Mouse (Mus musculus) hindbrain, embryonic 13.5 days (tissue): ENCODE measurements around the gene Cbl. TPM values are rescaled to one million over a fixed set of nuclear protein-coding genes. Genes with fewer than 3 reads are reported as not detected.
"Not testable (repeated sequence)": the region's sequence is repeated elsewhere in the genome, so short reads cannot be mapped to it uniquely, and the experiment has no call there.

Experiments used
- ATAC-seq: fragments of 200-750 bp; cut with Nextera tagmentation; 2 replicates; pipeline ENCODE4 v1.8.0; 2017; ENCODE audit warnings: moderate TSS enrichment; ENCODE audit not compliant: low FRiP score
- H3K27ac ChIP-seq: fragments of 300-500 bp; sonication (generic); 2 replicates; pipeline ENCODE4 v1.5.1; 2015; ENCODE audit warnings: inconsistent platforms, mild to moderate bottlenecking, moderate library complexity
- H3K27me3 ChIP-seq: fragments of 300-500 bp; sonication (generic); 2 replicates; pipeline ENCODE4 v1.6.1; 2015; ENCODE audit warnings: mild to moderate bottlenecking, inconsistent platforms
- H3K36me3 ChIP-seq: fragments of 300-500 bp; sonication (generic); 2 replicates; pipeline ENCODE4 v1.6.1; 2015; ENCODE audit warnings: mild to moderate bottlenecking, inconsistent platforms
- H3K4me1 ChIP-seq: fragments of 300-500 bp; sonication (generic); replicated peaks from 2 replicates; pipeline ENCODE4 v1.6.1; 2015; ENCODE audit warnings: inconsistent platforms
- H3K4me2 ChIP-seq: fragments of 300-500 bp; sonication (generic); 2 replicates; pipeline ENCODE4 v1.6.1; 2015; ENCODE audit warnings: inconsistent platforms, mild to moderate bottlenecking, moderate library complexity
- H3K4me3 ChIP-seq: fragments of 300-500 bp; sonication (generic); 2 replicates; pipeline ENCODE4 v1.5.1; 2015; ENCODE audit warnings: mild to moderate bottlenecking, inconsistent platforms
- H3K9ac ChIP-seq: fragments of 300-500 bp; sonication (generic); 2 replicates; pipeline ENCODE4 v1.6.1; 2015; ENCODE audit warnings: mild to moderate bottlenecking, inconsistent platforms
- H3K9me3 ChIP-seq: fragments of 300-500 bp; sonication (generic); 2 replicates; pipeline ENCODE4 v1.6.1; 2016; ENCODE audit warnings: inconsistent platforms
- WGBS: fragments of 180-500 bp; shearing (Covaris S2); methylation state at CpG from one replicate; pipeline ENCODE4 v1.1.7; 2015; 5-methylcytosine and 5-hydroxymethylcytosine counted together
- polyA plus RNA-seq: library from polyadenylated mRNA; unstranded; fragments of >200 nt; fragmentation: Nextera tagmentation; extraction: Ambion mirVana; gene quantifications from 2 replicates; pipeline ENCODE4 v1.2.1, GENCODE M21; 2015

Gene Cbl
- polyA plus RNA-seq, 1 experiment from 2014 or later: 24.4 TPM

GRCm38 (mm10) chr9:44119948-44120465 is 113.8 kb downstream of the Cbl start:
- ATAC-seq: no peak
- Histone ChIP-seq H3K9me3 (no peaks in the 10 kb centered on the region), H3K4me2 (no peak overlapping the region), H3K4me1 (peaks cover under 1% of the 10 kb centered on the region; the same call in 1 of the 2 replicates), H3K27me3 (no peaks in the 10 kb centered on the region), H3K27ac (no peak overlapping the region), H3K36me3 (no peaks in the 10 kb centered on the region), H3K9ac (no peak overlapping the region), H3K4me3 (no peak overlapping the region)
- 86% methylated on average over 8 of the region's 8 CpGs for WGBS

- H3K9me3 ChIP-seq: no peaks in the 10 kb centered on the region
- WGBS: 48% methylated on average over 5 of the region's 5 CpGs
- no peak for ATAC-seq
- H3K27me3 ChIP-seq: no peaks in the 10 kb centered on the region
- H3K36me3 ChIP-seq: no peaks in the 10 kb centered on the region
- no peak overlapping the region for H3K4me3 ChIP-seq
- no peaks in the 10 kb centered on the region for H3K4me1 ChIP-seq
- no peak overlapping the region for H3K4me2 ChIP-seq
- no peak overlapping the region for H3K27ac ChIP-seq
- H3K9ac ChIP-seq: no peak overlapping the region
Observed at GRCm38 (mm10) chr9:44119011-44119410, 114.8 kb downstream of the Cbl start.

- no peak for ATAC-seq
Observed at GRCm38 (mm10) chr9:44116182-44116581, 117.7 kb downstream of the Cbl start.

GRCm38 (mm10) chr9:44115599-44115998 is 118.2 kb downstream of the Cbl start:
- no peak for ATAC-seq
- H3K9me3 ChIP-seq: no peaks in the 10 kb centered on the region
- H3K4me2 ChIP-seq: no peak overlapping the region
- no peak overlapping the region for H3K9ac ChIP-seq
- H3K4me3 ChIP-seq: no peak overlapping the region
- H3K27ac ChIP-seq: no peak overlapping the region
- 92% methylated on average over 9 of the region's 9 CpGs for WGBS
- H3K27me3 ChIP-seq: no peaks in the 10 kb centered on the region
- peaks cover 17% of the 10 kb centered on the region for H3K4me1 ChIP-seq
- no peaks in the 10 kb centered on the region for H3K36me3 ChIP-seq

More at GRCm38 (mm10) chr9:44116182-44116581, 117.7 kb downstream of the Cbl start:
- no peak overlapping the region for H3K9ac ChIP-seq
- peaks cover 13% of the 10 kb centered on the region for H3K4me1 ChIP-seq
- no peaks in the 10 kb centered on the region for H3K9me3 ChIP-seq
- H3K36me3 ChIP-seq: no peaks in the 10 kb centered on the region
- H3K27me3 ChIP-seq: no peaks in the 10 kb centered on the region
- H3K4me2 ChIP-seq: no peak overlapping the region
- H3K4me3 ChIP-seq: no peak overlapping the region
- no peak overlapping the region for H3K27ac ChIP-seq
- WGBS: 89% methylated on average over 4 of the region's 4 CpGs

GRCm38 (mm10) chr9:44114453-44114852 is 119.4 kb downstream of the Cbl start:
- Histone ChIP-seq H3K36me3 (no peaks in the 10 kb centered on the region), H3K4me3 (no peak overlapping the region), H3K4me1 (peaks cover 28% of the 10 kb centered on the region), H3K9me3 (no peaks in the 10 kb centered on the region), H3K4me2 (no peak overlapping the region), H3K27ac (no peak overlapping the region), H3K27me3 (no peaks in the 10 kb centered on the region), H3K9ac (no peak overlapping the region)
- WGBS: 93% methylated on average over 2 of the region's 2 CpGs
- ATAC-seq: no peak

- Histone ChIP-seq H3K4me2 (peak within 1 kb of the TSS; percentile 62), H3K36me3 (no peaks in the 10 kb centered on the region), H3K4me3 (peak within 1 kb of the TSS; percentile 71), H3K4me1 (peaks cover 40% of the 10 kb centered on the region), H3K9ac (peak within 1 kb of the TSS; percentile 77), H3K9me3 (no peaks in the 10 kb centered on the region), H3K27me3 (no peaks in the 10 kb centered on the region), H3K27ac (peak within 1 kb of the TSS; percentile 64)
- WGBS: under 1% methylated on average over 51 of the region's 51 CpGs
- ATAC-seq: peak; percentile 96
Observed at GRCm38 (mm10) chr9:44113105-44113789, 120.6 kb downstream of the Cbl start, which contains the start of the genes Gm49380 and Rnf26. Gene Gm49380 (minus strand): TSS chr9:44113500. Gene Rnf26 (minus strand): TSS chr9:44113517.

GRCm38 (mm10) chr9:44111909-44112308 is 121.9 kb downstream of the Cbl start:
- ATAC-seq, H3K36me3 ChIP-seq, H3K9ac ChIP-seq, H3K27me3 ChIP-seq, H3K9me3 ChIP-seq, H3K27ac ChIP-seq: not testable (repeated sequence)
- peak overlapping the region; percentile 62 for H3K4me2 ChIP-seq
- 0 out of 2 replicates have a peak overlapping the region, but pooled peaks have one; percentile 71 for H3K4me3 ChIP-seq
- WGBS: 67% methylated on average over 10 of the region's 12 CpGs
- peaks cover 53% of the 10 kb centered on the region for H3K4me1 ChIP-seq

- Histone ChIP-seq H3K27ac (no peak overlapping the region), H3K9me3 (no peaks in the 10 kb centered on the region), H3K27me3 (no peaks in the 10 kb centered on the region), H3K36me3 (peaks cover 8% of the 10 kb centered on the region), H3K4me2 (peak overlapping the region; percentile 26; the same call in 1 of the 2 replicates), H3K9ac (peak overlapping the region; percentile 56; the same call in 1 of the 2 replicates), H3K4me1 (peaks cover 65% of the 10 kb centered on the region), H3K4me3 (no peak overlapping the region)
- no peak for ATAC-seq
- 35% methylated on average over 9 of the region's 9 CpGs for WGBS
Observed at GRCm38 (mm10) chr9:44109360-44110095, 124.3 kb downstream of the Cbl start.

- Histone ChIP-seq H3K4me1 (peaks cover 65% of the 10 kb centered on the region), H3K4me3 (no peak overlapping the region), H3K27me3 (no peaks in the 10 kb centered on the region), H3K4me2 (peak overlapping the region; percentile 39), H3K36me3 (peaks cover 8% of the 10 kb centered on the region), H3K9ac (peak overlapping the region; percentile 56), H3K9me3 (no peaks in the 10 kb centered on the region), H3K27ac (no peak overlapping the region)
- WGBS: 84% methylated on average over 31 of the region's 31 CpGs
- ATAC-seq: no peak
Observed at GRCm38 (mm10) chr9:44108269-44109055, 125.4 kb downstream of the Cbl start.

GRCm38 (mm10) chr9:44107557-44108179 is 126.2 kb downstream of the Cbl start:
- Histone ChIP-seq H3K4me1 (peaks cover 64% of the 10 kb centered on the region), H3K27me3 (no peaks in the 10 kb centered on the region), H3K4me3 (peak overlapping the region; percentile 14), H3K27ac (peak overlapping the region; percentile 74), H3K9me3 (no peaks in the 10 kb centered on the region), H3K9ac (peak overlapping the region; percentile 56), H3K36me3 (peaks cover 8% of the 10 kb centered on the region), H3K4me2 (peak overlapping the region; percentile 39)
- WGBS: 30% methylated on average over 25 of the region's 25 CpGs
- no peak; the same call in 1 of the 2 replicates for ATAC-seq

- WGBS: 35% methylated on average over 8 of the region's 8 CpGs
- Histone ChIP-seq H3K27me3 (no peaks in the 10 kb centered on the region), H3K4me1 (peaks cover 58% of the 10 kb centered on the region), H3K9me3 (no peaks in the 10 kb centered on the region), H3K27ac (peak within 1 kb of the TSS; percentile 74), H3K36me3 (peaks cover 8% of the 10 kb centered on the region), H3K4me2 (peak within 1 kb of the TSS; percentile 39), H3K9ac (peak within 1 kb of the TSS; percentile 56), H3K4me3 (peak within 1 kb of the TSS; percentile 14)
- ATAC-seq: peak; percentile 68
Observed at GRCm38 (mm10) chr9:44107110-44107509, 126.7 kb downstream of the Cbl start, which contains the start of gene C1qtnf5. Gene C1qtnf5 (plus strand): TSS chr9:44107245.
